Mouse (Mus musculus): ENCODE data around the gene Fh1. TPM values are rescaled to one million over a fixed set of nuclear protein-coding genes. Genes with fewer than 3 reads are reported as not detected.

Gene Fh1
- polyA plus RNA-seq, 1 experiment, result 1.0 TPM

GRCm38 (mm10) chr1:175565579-175566103 is 59.8 kb downstream of the Fh1 start:
- Histone ChIP-seq H3K4me3 (replicated peaks) (no peak overlapping the region), H3K9me3 (ENCODE audit: control insufficient read depth, low read length) (no peaks in the 10 kb centered on the region), H3K4me1 (ENCODE audit: control insufficient read depth) (no peaks in the 10 kb centered on the region), H3K36me3 (ENCODE audit: control insufficient read depth) (no peaks in the 10 kb centered on the region), H3K27me3 (ENCODE audit: control insufficient read depth) (no peaks in the 10 kb centered on the region)
- TF ChIP-seq GATA1 (IDR thresholded peaks at IDR 0.05; ENCODE audit: low read length) (no peak), TAL1 (IDR thresholded peaks at IDR 0.05; ENCODE audit: low read length) (no peak)

- Histone ChIP-seq H3K9me3 (ENCODE audit: control insufficient read depth, low read length) (no peaks in the 10 kb centered on the region), H3K4me1 (ENCODE audit: control insufficient read depth) (no peaks in the 10 kb centered on the region), H3K4me3 (replicated peaks) (no peak overlapping the region), H3K27me3 (ENCODE audit: control insufficient read depth) (no peaks in the 10 kb centered on the region), H3K36me3 (ENCODE audit: control insufficient read depth) (no peaks in the 10 kb centered on the region)
- TF ChIP-seq GATA1 (IDR thresholded peaks at IDR 0.05; ENCODE audit: low read length), result no peak
- no peak for TF ChIP-seq TAL1 (IDR thresholded peaks at IDR 0.05; ENCODE audit: low read length)
Measured at GRCm38 (mm10) chr1:175564321-175564720, 61.1 kb downstream of the Fh1 start.

GRCm38 (mm10) chr1:175562379-175562778 is 63.1 kb downstream of the Fh1 start:
- TF ChIP-seq GATA1 (IDR thresholded peaks at IDR 0.05; ENCODE audit: low read length), result no peak
- TF ChIP-seq TAL1 (IDR thresholded peaks at IDR 0.05; ENCODE audit: low read length), result no peak
- Histone ChIP-seq H3K27me3 (ENCODE audit: control insufficient read depth) (no peaks in the 10 kb centered on the region), H3K4me1 (ENCODE audit: control insufficient read depth) (no peaks in the 10 kb centered on the region), H3K9me3 (ENCODE audit: control insufficient read depth, low read length) (no peaks in the 10 kb centered on the region), H3K4me3 (replicated peaks) (no peak overlapping the region), H3K36me3 (ENCODE audit: control insufficient read depth) (no peaks in the 10 kb centered on the region)

GRCm38 (mm10) chr1:175561806-175562205 is 63.6 kb downstream of the Fh1 start:
- Histone ChIP-seq H3K36me3 (ENCODE audit: control insufficient read depth) (no peaks in the 10 kb centered on the region), H3K27me3 (ENCODE audit: control insufficient read depth) (no peaks in the 10 kb centered on the region), H3K9me3 (ENCODE audit: control insufficient read depth, low read length) (no peaks in the 10 kb centered on the region), H3K4me1 (ENCODE audit: control insufficient read depth) (no peaks in the 10 kb centered on the region), H3K4me3 (replicated peaks) (no peak overlapping the region)
- TF ChIP-seq TAL1 (IDR thresholded peaks at IDR 0.05; ENCODE audit: low read length), result no peak
- no peak for TF ChIP-seq GATA1 (IDR thresholded peaks at IDR 0.05; ENCODE audit: low read length)

GRCm38 (mm10) chr1:175554641-175555040 is 70.8 kb downstream of the Fh1 start:
- H3K9me3 ChIP-seq (ENCODE audit: control insufficient read depth, low read length), result peaks cover 4% of the 10 kb centered on the region; the same call in 1 of the 2 replicates
- no peak overlapping the region for H3K4me3 ChIP-seq (replicated peaks)
- no peaks in the 10 kb centered on the region for H3K4me1 ChIP-seq (ENCODE audit: control insufficient read depth)
- no peaks in the 10 kb centered on the region for H3K36me3 ChIP-seq (ENCODE audit: control insufficient read depth)
- H3K27me3 ChIP-seq (ENCODE audit: control insufficient read depth), result no peaks in the 10 kb centered on the region
- no peak for TF ChIP-seq TAL1 (IDR thresholded peaks at IDR 0.05; ENCODE audit: low read length)
- TF ChIP-seq GATA1 (IDR thresholded peaks at IDR 0.05; ENCODE audit: low read length), result no peak

- Histone ChIP-seq H3K27me3 (ENCODE audit: control insufficient read depth) (no peaks in the 10 kb centered on the region), H3K4me1 (ENCODE audit: control insufficient read depth) (no peaks in the 10 kb centered on the region), H3K36me3 (ENCODE audit: control insufficient read depth) (no peaks in the 10 kb centered on the region), H3K4me3 (replicated peaks) (no peak overlapping the region), H3K9me3 (ENCODE audit: control insufficient read depth, low read length) (peaks cover 4% of the 10 kb centered on the region; the same call in 1 of the 2 replicates)
- TF ChIP-seq TAL1 (IDR thresholded peaks at IDR 0.05; ENCODE audit: low read length), result no peak
- TF ChIP-seq GATA1 (IDR thresholded peaks at IDR 0.05; ENCODE audit: low read length), result no peak
Measured at GRCm38 (mm10) chr1:175552474-175552873, 73.0 kb downstream of the Fh1 start.

GRCm38 (mm10) chr1:175550586-175550985 is 74.8 kb downstream of the Fh1 start:
- H3K4me1 ChIP-seq (ENCODE audit: control insufficient read depth), result no peaks in the 10 kb centered on the region

More at GRCm38 (mm10) chr1:175550586-175550985, 74.8 kb downstream of the Fh1 start:
- Histone ChIP-seq H3K9me3 (ENCODE audit: control insufficient read depth, low read length) (peaks cover 4% of the 10 kb centered on the region; the same call in 1 of the 2 replicates), H3K36me3 (ENCODE audit: control insufficient read depth) (no peaks in the 10 kb centered on the region), H3K4me3 (replicated peaks) (no peak overlapping the region), H3K27me3 (ENCODE audit: control insufficient read depth) (no peaks in the 10 kb centered on the region)
- no peak for TF ChIP-seq GATA1 (IDR thresholded peaks at IDR 0.05; ENCODE audit: low read length)
- no peak for TF ChIP-seq TAL1 (IDR thresholded peaks at IDR 0.05; ENCODE audit: low read length)

Other genes with a start within 250 kb of the Fh1 start
- gene Rgs7, start 133.1 kb downstream of the Fh1 start, polyA plus RNA-seq (2012), result 0.03 TPM in 1 of 2 replicates, not detected in the other
- gene Kmo, start 5.3 kb downstream of the Fh1 start, polyA plus RNA-seq (2012), result 0.01 TPM in 1 of 2 replicates, not detected in the other
- gene Opn3, start 67.1 kb upstream of the Fh1 start, polyA plus RNA-seq (2012), result 0.07 TPM in 1 of 2 replicates, not detected in the other
- gene Chml, start 67.3 kb upstream of the Fh1 start, polyA plus RNA-seq (2012), result 0.19 and 0.54 TPM in 2 replicates
- gene Wdr64, start 73.0 kb upstream of the Fh1 start, polyA plus RNA-seq (2012), result not detected in 2 replicates